ENCODE assay signal across 25 mouse cellular contexts in the genomic region with DNA sequence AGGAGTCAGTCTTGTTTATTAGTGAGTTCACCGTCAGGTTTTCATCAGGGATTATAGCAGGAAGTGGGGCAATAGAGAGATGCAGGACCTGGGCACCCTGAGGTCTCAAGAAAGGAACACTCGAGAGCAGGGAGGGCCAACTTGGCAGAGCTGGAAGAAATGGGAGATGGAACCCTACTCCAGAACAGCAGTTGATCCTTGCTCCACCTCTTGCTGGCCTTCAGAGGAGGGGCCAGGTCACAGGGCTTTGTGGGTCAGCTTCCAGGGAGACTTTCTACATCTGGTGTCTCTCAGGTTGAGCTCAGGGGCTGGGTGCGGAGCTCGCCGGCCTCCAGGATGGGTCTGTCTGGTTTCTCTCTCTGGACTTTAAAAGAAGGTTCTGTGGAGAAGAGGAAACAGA. TPM values are rescaled to one million over a fixed set of nuclear protein-coding genes. Genes with fewer than 3 reads are reported as not detected.
DNase-seq lines count a peak whose midpoint lies in the region; ATAC-seq and TF ChIP-seq lines count a peak whose summit lies in the region.
"Had no signal": no experiment of that assay in that cellular context is flagged by ENCODE, and none has a peak within 500 bp of the region (broad histone marks: within the 10 kb centered on the region; RNA-seq: fewer than 3 reads in every experiment).

No protein-coding gene starts in this region.

- ATAC-seq in neural tube, embryonic 15.5 days (ENCODE audit: low FRiP score): no peak
- ATAC-seq: activated CD4-positive, CD25-positive, alpha-beta regulatory T cell, adult 4 months; CD4-positive, CD25-positive, alpha-beta regulatory T cell, adult 4 months; Patski had no signal

- no peak overlapping the region for H3K4me3 ChIP-seq in gastrocnemius, adult 2 months
- no peak overlapping the region for H3K4me3 ChIP-seq in neural tube, embryonic 15.5 days (replicated peaks)

- intact Hi-C loops in gastrocnemius, adult 2 months (cut with DNase I): no loop called here
- intact Hi-C loops in gastrocnemius, postnatal 36 days (cut with DNase I): no loop called here
- intact Hi-C loops in gastrocnemius, postnatal 14 days (cut with DNase I; ENCODE audit: low total_unique reads): no loop called here

- TF ChIP-seq CTCF in gastrocnemius, adult 2 months (IDR thresholded peaks at IDR 0.05): no peak

- no peaks in the 10 kb centered on the region for H3K27me3 ChIP-seq in neural tube, embryonic 15.5 days (replicated peaks)

- WGBS in neural tube, embryonic 15.5 days: 82% methylated on average over 5 of the region's 5 CpGs

- peak; percentile 39 for DNase-seq in gastrocnemius, adult 18-20 months (ENCODE audit: low spot score)
- DNase-seq in gastrocnemius, postnatal 4 days (ENCODE audit: low spot score in 2 of 2): no peak
- DNase-seq in gastrocnemius, adult 2 months: peak; percentile 56
- no peak for DNase-seq in gastrocnemius, postnatal 36 days
- peak; percentile 44 for DNase-seq in gastrocnemius, postnatal 25 days
- no peak for DNase-seq in gastrocnemius, postnatal 14 days
- DNase-seq in skeletal muscle tissue, adult 2 months (ENCODE audit: low read depth, low spot score): peak; percentile 57
- DNase-seq: adrenal gland, adult 2 months; adrenal gland, adult 8-10 months; adrenal gland, postnatal 10 days; adrenal gland, postnatal 14 days; adrenal gland, postnatal 25 days; adrenal gland, postnatal 36 days; B cell, adult 2 months; cerebellum, adult 11 months; cerebellum, adult 11-12 months had no signal

- peak overlapping the region; percentile 49 for H3K27ac ChIP-seq in gastrocnemius, adult 2 months
- H3K27ac ChIP-seq in neural tube, embryonic 15.5 days (replicated peaks): no peak overlapping the region

- H3K9ac ChIP-seq in neural tube, embryonic 15.5 days (replicated peaks): no peak overlapping the region

- H3K4me1 ChIP-seq in neural tube, embryonic 15.5 days: no peaks in the 10 kb centered on the region

- H3K9me3 ChIP-seq in neural tube, embryonic 15.5 days (replicated peaks): no peaks in the 10 kb centered on the region
- H3K9me3 ChIP-seq: G1E had no signal

- H3K36me3 ChIP-seq in neural tube, embryonic 15.5 days: no peaks in the 10 kb centered on the region
- H3K36me3 ChIP-seq: G1E had no signal

- no peak overlapping the region for H3K4me2 ChIP-seq in neural tube, embryonic 15.5 days

RNA-seq across cellular contexts. Expression of a gene that starts 15.5 kb away (rescaled TPM):
- 1 to 10 TPM; 3.3 to 5.9 TPM for total RNA-seq in gastrocnemius, adult 18-20 months (2021)
- total RNA-seq in gastrocnemius, postnatal 4 days (2021): 1 to 10 TPM; 4.6 to 6.3 TPM
- total RNA-seq in gastrocnemius, adult 2 months (2021): 1 to 10 TPM; 2.4 to 4.2 TPM
- total RNA-seq in gastrocnemius, postnatal 36 days (2021): 1 to 10 TPM; 3.2 to 6.2 TPM
- total RNA-seq in gastrocnemius, postnatal 25 days (2021): 1 to 10 TPM; 3.2 to 3.3 TPM
- total RNA-seq in gastrocnemius, postnatal 14 days (2021): 1 to 10 TPM; 3.5 to 4.6 TPM
- 11.2 and 12.4 TPM in 2 replicates for polyA plus RNA-seq in neural tube, embryonic 15.5 days (2015; fragmentation: Nextera tagmentation; extraction: Ambion mirVana)
- total RNA-seq: CH12.LX, MEL had no signal
- polyA plus RNA-seq: activated CD4-positive, CD25-positive, alpha-beta regulatory T cell, adult 4 months; C2C12; CD4-positive, CD25-positive, alpha-beta regulatory T cell, adult 4 months; G1E; Patski had no signal

RNA-seq across cellular contexts. Expression of a gene that starts 42.9 kb away (rescaled TPM):
- total RNA-seq in gastrocnemius, adult 18-20 months (2021): 10 to 100 TPM in 1 of 2 experiments, 1 to 10 TPM in 1; 9.5 to 11.0 TPM
- total RNA-seq in gastrocnemius, postnatal 4 days (2021): under 1 TPM; 0.52 to 0.88 TPM
- total RNA-seq in gastrocnemius, adult 2 months (2021): 1 to 10 TPM; 6.2 to 9.7 TPM
- 1 to 10 TPM; 5.3 to 9.1 TPM for total RNA-seq in gastrocnemius, postnatal 36 days (2021)
- 1 to 10 TPM; 3.9 to 5.3 TPM for total RNA-seq in gastrocnemius, postnatal 25 days (2021)
- total RNA-seq in gastrocnemius, postnatal 14 days (2021): 1 to 10 TPM; 2.2 to 3.0 TPM
- 2.1 and 5.0 TPM in 2 replicates for polyA plus RNA-seq in neural tube, embryonic 15.5 days (2015; fragmentation: Nextera tagmentation; extraction: Ambion mirVana)
- total RNA-seq: CH12.LX, G1E, MEL had no signal
- polyA plus RNA-seq: activated CD4-positive, CD25-positive, alpha-beta regulatory T cell, adult 4 months; C2C12; CD4-positive, CD25-positive, alpha-beta regulatory T cell, adult 4 months; G1E; Patski had no signal

RNA-seq across cellular contexts. Expression of a gene that starts 45.4 kb away (rescaled TPM):
- under 1 TPM; 0.32 to 0.43 TPM for total RNA-seq in gastrocnemius, adult 18-20 months (2021)
- under 1 TPM; 0.21 to 0.34 TPM for total RNA-seq in gastrocnemius, postnatal 4 days (2021)
- total RNA-seq in gastrocnemius, adult 2 months (2021): 1 to 10 TPM in 1 of 2 experiments, under 1 TPM in 1; 0.33 to 1.2 TPM
- under 1 TPM; 0.15 to 0.89 TPM for total RNA-seq in gastrocnemius, postnatal 36 days (2021)
- under 1 TPM; 0.48 to 0.49 TPM for total RNA-seq in gastrocnemius, postnatal 25 days (2021)
- total RNA-seq in gastrocnemius, postnatal 14 days (2021): under 1 TPM; 0.31 to 0.33 TPM
- polyA plus RNA-seq in neural tube, embryonic 15.5 days (2015; fragmentation: Nextera tagmentation; extraction: Ambion mirVana): 0.09 TPM in 1 of 2 replicates, not detected in the other
- total RNA-seq: adrenal gland, postnatal 4 days; MEL had no signal
- polyA plus RNA-seq: activated CD4-positive, CD25-positive, alpha-beta regulatory T cell, adult 4 months; CD4-positive, CD25-positive, alpha-beta regulatory T cell, adult 4 months; G1E; Patski had no signal

Comparison
In these comparisons a context has a peak if more than half of its experiments do, and no peak if none do; other contexts are left out.
1. DNase-seq: peak in gastrocnemius, adult 18-20 months (single experiment), gastrocnemius, adult 2 months (single experiment), gastrocnemius, postnatal 25 days (single experiment) and skeletal muscle tissue, adult 2 months (single experiment); none in gastrocnemius, postnatal 4 days (0 of 2), gastrocnemius, postnatal 36 days (0 of 2) and gastrocnemius, postnatal 14 days (single experiment).